Mouse (Mus musculus) liver, postnatal 0 days (tissue): ENCODE data around the gene Rpgrip1.

Source experiments
- CTCF ChIP-seq: sonication (generic); IDR thresholded peaks from 2 replicates; pipeline ENCODE4 v1.5.1; 2016; ENCODE audit warnings: antibody characterized with exemption, low read depth
- EP300 ChIP-seq: IDR thresholded peaks from 2 replicates; pipeline ENCODE4 v1.6.1; 2016; ENCODE audit warnings: antibody characterized with exemption, low read depth, mild to moderate bottlenecking

- no peak for TF ChIP-seq EP300
- no peak for TF ChIP-seq CTCF
Observed at GRCm38 (mm10) chr14:52133584-52133983, 23.1 kb downstream of the Rpgrip1 start.
